Mouse (Mus musculus) hematopoietic stem cell, adult 5-6 weeks (primary cell): ENCODE measurements around the gene Smurf1. TPM values are rescaled to one million over a fixed set of nuclear protein-coding genes. Genes with fewer than 3 reads are reported as not detected.
A peak's percentile ranks its signal among the peaks of the same experiment; 100 is the strongest.

Experiments
- ATAC-seq, 2 experiments: fragments of 125-278 bp in 1 of 2; replicated peaks in 1 of 2; 2 replicates each; pipeline ENCODE4 v1.8.0; 2016 to 2017; ENCODE audit warnings: inconsistent platforms in 2 of 2, mild to moderate bottlenecking in 2 of 2, moderate number of reproducible peaks in 2 of 2, low read depth in 1 of 2, moderate TSS enrichment in 1 of 2; ENCODE audit not compliant: low FRiP score in 2 of 2, poor library complexity in 2 of 2, severe bottlenecking in 2 of 2, insufficient read depth in 1 of 2, low TSS enrichment in 1 of 2
- total RNA-seq: library from RNA; stranded (forward); fragments of 172-1452, 232-1000 nt; gene quantifications from 2 replicates; pipeline ENCODE4 v1.2.3, GENCODE M21; 2017

Smurf1 gene
- total RNA-seq, 1 experiment from 2014 or later = 10.4 TPM

DNA sequence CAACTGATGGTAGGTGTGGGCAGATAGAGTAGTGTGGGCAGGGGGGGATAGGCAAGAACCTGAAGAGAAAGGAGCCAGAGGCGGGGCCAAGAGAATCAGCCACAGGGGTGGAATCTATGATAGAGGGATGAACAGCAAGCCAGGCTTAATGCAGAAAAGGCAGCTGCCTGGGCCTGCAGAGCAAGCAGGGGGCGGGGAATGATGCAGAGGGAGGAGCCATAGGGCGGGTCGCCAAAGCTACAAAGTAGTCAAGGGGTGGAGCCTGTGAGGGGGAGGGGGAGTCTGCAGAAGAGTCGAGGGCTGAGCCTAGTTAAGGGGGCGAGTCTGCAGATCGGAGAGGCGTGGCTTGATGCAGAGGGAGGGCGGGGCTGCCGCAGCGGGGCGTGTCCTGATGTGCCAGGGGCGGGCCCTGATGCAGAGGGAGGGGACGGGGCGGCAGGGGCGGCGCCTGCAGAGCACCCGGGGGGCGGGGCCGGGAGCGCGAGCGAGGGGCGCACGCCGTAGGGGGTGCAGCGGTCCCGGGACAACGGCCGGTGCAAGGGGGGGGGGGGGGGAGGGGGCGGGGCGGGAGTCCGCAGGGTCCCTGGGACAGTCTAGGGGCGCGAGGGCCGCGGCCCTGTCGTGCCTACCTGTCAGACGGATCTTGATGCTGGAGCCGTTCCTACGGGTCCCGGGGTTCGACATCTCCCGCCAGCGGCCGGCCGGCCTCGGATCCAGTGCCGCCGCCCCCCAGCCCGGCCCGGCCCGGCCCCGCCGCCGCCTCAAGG is 592 bp downstream of the Smurf1 start:
- peak; percentile 70 to 80 for ATAC-seq

DNA sequence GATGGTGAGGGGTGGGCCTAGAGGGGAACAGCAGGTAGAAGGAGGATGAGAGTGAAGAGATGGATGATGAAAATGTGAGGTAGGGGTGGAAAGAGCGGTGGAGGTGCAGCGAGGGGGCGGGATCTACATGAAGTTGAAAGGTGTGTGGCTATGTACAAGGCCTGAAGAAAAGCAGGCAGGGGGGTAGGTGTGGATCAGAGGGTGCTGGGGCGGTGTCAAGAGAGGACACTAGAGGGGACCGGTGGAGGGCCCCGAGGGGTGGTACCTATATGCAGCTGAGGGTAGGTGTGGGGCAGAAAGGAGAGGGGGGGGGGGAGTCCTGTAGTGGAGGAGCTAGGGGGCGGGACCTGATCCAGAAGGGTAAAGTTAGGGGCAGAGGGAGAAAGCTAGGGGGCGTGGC is 1.2 kb downstream of the Smurf1 start:
- no peak for ATAC-seq

DNA sequence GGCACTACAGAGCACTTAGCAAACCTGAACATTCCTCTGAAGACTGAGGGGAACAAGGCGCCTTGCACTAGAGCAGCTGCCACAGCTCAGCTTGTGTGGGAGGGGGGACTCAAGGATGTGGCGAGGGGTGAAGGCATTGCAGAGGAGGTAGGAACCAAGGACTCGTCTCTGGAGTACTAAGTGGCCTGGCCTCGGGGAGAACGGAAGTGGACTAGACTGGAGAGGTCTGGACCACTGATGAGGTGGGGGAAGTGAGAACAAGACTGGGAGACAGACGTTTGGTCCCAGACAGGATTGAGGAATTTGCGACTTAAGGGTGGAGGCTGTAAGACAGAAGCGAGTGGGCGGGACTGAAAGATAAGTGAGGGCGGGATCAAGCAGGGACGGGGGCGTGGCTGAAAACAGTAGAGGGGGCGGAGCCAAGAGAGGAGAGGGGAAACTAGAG is 1.8 kb downstream of the Smurf1 start:
- ATAC-seq = peak; percentile 14 to 26; a peak in 3 of 4 replicates

DNA sequence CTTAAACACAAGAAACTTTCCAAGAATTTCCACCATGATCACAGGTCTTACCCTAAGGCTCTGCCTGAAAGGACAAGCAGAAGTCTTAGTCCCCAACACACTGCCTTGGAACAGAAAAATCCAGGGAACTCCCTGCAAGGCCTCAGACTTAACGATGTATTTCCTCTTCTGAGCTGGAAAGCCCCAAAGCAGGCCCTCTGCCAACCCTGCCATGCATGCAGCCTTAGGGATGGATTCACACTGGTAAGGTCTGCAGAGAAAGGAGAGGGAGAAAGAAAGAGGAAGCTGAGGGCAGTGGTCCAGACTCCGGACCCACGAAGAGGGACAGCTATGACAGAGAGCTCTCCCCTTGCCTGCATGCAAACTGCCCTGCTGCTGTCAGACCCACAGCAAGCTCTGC is 2.2 kb downstream of the Smurf1 start:
- ATAC-seq = 0 out of 4 replicates have a peak, but pooled peaks of 1 of the 2 experiments have one; percentile 0

DNA sequence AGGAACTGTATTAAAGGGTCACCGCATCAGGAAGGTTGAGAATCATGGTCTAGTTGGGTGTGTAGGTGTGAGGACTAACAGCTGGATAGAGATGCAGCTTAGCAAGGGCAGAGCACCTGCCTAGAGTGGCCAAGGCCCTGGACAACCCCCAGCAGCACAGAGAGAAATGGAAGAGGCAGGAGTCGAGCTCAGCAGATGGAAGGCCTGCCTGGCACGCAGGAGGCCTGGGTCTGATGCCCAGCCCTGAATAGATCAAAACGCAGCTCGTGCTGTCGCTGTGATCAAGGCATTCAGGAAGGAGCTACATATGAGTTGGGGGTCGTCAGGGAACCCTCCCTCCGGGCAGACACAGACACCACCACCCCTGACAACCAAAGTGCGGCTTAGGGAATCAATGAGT is 7.4 kb downstream of the Smurf1 start:
- no peak for ATAC-seq

DNA sequence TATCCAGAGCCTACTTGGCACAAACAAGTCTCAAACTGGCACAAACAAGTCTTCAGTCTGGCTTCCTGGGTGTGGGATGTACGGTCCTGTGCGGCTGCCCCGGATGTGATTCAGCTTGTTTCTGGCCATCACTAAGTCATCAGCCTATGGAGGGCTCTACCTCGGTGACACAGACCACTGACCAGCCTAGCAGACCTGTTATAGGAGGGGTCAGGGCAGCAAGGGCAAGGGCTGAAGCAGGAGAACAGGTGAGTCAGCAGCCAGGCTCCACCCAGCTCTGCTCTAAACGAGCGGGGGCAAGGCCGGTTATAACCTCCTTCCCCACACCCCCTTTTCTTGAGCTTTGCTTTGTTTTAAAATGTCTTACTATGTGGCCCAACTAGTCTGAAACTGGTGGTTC is 11.2 kb downstream of the Smurf1 start:
- ATAC-seq = no peak

DNA sequence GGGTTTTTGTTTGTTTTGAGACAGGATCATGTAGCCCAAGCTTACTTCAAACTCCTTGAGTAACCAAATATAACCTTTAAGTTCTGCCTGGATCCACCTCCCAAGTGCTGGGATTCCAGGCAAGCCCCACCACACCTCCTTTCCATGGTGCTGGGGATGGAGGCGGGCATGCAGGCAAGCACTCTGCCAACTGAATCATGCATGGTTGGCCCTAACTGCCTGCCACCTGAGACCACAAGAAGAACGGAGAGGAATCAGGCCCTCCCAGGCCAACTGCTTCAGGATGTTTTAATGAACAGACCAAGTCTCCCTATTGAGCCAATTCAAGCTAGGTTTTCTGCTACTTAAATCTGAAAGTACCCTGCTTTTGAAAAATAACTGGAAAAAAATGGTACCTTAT is 13.1 kb downstream of the Smurf1 start:
- no peak for ATAC-seq

DNA sequence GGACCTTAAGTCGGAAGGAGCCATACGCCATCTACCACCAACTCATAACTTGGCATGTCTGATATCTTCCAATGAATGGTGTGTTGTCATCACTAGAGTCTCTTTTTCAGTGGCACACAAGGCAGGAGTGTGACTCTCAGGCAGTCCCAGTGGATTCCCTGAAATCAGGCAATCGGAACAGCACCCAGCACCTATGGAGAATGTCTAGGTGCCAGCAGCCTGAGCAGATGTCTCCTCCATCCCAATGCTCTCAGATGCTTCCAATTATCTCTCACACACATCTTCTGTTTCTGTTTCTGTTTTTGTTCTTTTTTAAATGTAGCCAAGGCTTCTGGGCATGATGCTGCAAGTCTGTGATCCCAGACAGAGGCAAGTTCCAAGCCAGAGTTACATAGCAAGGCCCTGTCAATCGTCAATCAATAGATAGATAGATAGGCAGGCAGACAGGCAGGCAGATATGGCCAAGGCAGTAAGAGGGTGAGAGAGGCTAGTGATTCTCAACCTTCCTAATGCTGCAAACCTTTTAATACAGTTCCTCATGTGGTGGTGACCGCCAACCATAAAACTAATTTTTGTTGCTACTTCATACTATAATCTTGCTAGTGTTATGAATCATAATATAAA is 15.1 kb downstream of the Smurf1 start:
- ATAC-seq = no peak

DNA sequence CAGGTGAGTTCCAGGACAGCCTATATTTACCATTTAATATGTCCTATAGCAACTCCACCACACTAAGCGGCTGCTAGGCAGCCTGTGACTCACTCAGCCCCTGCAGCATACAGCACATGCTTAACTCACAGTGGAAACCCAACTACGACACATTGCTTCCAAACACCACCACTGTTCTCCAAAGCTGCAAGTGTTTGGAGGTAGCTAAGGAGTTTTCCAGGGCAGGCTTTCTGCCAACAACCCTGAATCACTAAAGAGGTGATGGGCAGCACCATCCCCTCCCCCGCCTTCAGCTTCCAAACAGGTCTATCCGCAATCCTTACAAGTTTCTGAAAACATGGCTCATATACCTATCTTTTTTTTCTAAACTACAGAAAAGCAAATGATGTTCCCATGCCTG is 15.8 kb downstream of the Smurf1 start:
- no peak for ATAC-seq

DNA sequence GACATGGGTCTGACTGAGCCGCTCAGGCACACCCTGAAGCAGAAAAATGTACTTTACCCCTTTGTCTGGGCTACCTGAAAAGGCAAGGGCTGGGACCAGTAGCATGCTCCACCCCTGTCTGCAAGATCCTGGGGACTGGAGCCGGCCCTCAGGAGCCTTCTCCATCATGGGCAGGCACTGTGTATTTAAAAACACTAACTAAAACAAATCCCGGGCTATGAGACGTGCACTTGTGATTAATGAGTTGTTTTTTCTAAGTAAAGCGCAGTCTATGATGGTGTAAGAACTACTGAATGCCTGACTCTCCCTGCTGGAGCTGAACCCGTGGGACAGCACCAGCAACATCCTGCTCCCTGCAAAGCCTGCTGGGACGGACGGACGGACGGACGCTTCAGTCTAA is 17.2 kb downstream of the Smurf1 start:
- ATAC-seq = no peak

DNA sequence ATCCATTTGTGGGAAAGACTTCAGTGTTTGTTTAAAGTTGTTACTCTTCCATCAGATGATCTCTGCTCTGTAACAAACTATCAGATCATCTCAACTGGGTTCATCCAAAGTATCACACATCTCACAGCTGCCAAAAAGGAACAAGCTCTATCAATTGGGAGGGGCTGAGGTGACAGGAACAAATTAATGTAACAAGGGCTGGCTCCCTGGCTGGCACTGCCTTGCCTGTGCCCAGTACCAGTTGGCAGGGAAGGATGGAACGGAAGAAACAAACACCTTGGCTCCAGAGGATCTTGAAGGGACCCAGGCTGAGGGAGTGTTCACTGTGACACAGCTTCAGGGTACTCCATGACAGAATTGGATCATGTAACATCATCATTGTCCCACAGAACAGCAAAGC is 17.6 kb downstream of the Smurf1 start:
- ATAC-seq = no peak

DNA sequence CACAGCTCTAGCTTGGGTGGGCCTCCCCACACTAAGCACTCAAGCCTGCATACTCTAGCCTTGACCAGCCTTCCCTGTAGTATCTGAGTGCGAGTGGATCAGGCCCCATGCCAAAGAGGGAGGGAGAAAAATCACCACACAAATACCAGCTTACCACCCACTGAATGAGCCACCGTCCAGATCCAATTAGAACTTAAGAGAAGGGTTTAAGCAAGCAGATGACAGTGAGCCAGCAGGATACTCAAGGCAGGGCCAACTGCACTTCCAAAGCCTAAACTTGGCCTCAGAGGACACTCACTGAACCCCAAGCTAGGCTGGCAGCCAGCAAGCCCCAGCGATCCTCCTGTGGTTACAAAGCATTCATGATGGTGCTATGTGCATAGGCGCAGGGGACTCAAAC is 19.6 kb downstream of the Smurf1 start:
- no peak for ATAC-seq

DNA sequence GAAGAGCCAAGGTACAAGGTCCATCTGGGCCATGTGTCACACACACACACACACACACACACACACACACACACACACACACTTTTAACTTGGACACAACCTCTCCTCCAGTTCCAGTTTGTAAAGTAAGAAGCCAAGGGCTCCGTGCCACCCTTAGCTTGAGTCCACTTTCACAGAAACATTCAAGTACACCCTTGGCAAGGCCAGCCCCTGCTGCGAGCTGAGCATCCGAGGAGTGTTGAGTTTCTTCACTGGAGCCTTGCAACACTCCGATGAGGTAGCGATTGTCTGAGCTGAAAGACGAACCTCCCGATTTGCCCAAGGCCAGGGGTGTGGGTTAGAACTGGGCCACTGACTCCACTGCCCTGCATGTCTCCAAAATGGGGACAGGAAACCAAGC is 20.7 kb downstream of the Smurf1 start:
- peak; percentile 9 to 30; a peak in 1 of 4 replicates for ATAC-seq

DNA sequence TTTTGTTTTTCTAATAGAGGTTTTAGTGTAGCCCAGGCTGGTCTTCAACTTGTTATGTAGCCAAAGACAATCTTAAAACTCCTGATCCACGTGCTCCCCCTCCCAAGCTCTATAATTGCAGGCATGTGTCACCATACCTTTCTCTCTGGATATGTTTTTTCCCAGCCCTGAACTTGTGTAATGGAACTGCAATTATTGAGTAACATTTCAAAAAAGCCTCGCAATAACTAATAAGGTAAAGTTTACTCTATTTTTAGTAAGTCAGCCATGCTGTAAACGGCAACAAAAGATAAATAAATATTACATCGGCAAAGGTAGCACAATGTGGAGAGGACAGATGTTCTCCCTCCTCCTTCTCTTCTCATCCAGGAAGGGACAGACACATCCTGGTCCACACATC is 21.3 kb downstream of the Smurf1 start:
- no peak for ATAC-seq

DNA sequence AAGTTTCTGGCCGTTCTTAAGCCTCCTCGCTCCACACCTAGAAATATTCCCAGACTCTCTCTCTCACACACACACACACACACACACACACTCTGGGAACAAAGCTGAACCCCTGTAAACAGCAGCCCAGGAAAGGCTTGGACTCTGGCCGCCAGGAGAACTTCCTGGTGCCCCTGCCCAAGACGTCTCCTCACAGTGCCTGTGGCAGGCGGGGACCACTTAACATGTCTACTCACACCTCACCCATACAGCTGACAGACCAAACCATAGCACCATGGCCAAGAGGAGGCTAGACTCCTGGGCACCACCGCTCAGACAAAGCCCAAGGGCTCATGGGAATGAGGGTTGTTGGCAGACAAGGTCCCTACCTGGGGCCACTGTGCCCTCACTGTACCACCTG is 22.3 kb downstream of the Smurf1 start:
- no peak for ATAC-seq

DNA sequence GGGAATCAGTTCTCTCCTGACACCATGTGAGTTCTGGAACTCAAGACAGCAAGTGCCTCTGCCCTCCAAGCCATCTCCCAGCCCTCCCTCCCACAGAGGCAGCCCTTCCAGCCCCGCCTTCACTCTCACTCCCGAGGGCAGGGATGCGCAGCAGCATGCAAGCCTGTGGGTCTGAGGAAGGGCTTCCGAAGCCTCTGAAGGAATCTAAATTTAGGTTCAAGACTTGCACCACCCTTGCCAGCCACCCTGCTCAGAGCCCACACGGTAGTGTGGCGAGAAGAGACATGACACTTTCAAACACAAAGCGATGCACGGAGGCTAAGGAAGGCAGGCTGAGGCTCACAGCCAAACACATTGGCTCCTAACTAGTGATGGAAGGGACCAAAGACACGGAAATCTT is 23.2 kb downstream of the Smurf1 start:
- no peak for ATAC-seq

DNA sequence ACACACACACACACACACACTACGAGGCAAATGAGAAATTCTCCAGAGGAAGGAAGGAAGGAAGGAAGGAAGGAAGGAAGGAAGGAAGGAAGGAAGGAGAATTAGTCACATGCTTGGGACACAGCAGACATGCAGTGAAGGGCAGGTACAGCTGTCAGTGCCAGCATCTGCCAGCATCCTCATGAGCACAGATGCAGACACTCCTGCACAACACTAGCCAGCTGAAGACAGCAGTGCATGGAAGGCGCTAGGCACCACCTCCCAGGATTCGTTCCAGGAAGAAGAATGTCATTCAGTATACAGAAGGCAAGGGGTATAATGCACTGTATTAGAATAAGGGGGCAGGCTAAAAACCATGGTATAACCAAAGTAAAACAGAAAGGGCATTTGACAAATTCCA is 24.7 kb downstream of the Smurf1 start:
- ATAC-seq = no peak

DNA sequence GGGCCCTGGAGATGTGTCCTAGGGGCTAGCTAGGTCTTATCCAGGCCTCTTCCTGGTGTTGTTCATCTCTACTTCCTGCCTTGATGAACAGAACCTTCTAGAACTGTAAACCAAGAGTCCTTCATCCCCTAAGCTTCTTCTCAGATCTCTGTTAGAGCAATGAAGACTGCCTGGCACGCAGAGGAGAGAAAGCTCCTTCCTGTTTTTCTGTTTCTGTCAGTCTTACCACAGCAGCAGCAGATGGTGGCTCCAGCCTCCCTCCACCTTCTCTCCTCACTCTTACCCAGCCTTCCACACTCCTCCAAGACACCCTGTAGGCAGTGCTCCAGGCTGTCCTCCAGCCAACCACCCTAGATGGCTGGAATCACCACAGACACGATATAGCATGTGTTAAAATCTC is 28.3 kb downstream of the Smurf1 start:
- ATAC-seq = peak; percentile 44 to 68; a peak in 3 of 4 replicates

DNA sequence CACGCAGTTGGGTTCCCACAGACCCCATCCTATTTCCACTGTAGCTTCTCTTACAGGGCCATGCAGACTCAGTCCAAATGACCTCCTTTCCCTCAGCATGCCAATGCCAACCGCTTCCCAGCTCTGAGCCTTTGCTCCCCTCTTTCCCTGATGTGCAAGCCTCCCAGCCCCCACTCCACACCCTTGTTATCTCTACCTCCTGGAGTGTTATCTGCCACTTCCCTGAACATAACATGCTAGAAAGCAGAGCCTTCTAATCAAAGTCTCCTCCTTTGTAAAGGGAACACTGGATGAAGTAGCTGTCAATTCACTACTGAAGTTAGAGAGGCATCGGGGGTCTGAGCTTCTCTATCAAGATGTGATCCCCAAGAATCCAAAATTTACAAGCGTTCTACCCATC is 32.2 kb downstream of the Smurf1 start:
- no peak for ATAC-seq
